Mouse (Mus musculus) adrenal gland, adult 18-20 months (tissue): ENCODE data around the gene Adprh. TPM values are rescaled to one million over a fixed set of nuclear protein-coding genes. Genes with fewer than 3 reads are reported as not detected.

Source experiments
- DNase-seq, 2 experiments: peaks; one replicate each; pipeline ENCODE4 v3.0.0; 2021 to 2022; ENCODE audit warnings: low spot score in 2 of 2
- total RNA-seq, 2 experiments: library from RNA; stranded (reverse); gene quantifications; 1 replicate in 1 of 2; 2 replicates in 1 of 2; pipeline ENCODE4 v1.2.3; 2021

Adprh gene
- total RNA-seq, 2 experiments from 2014 or later: 32.8 to 39.6 TPM

- DNase-seq: no peak
Measured at GRCm38 (mm10) chr16:38445576-38445975, 6.9 kb downstream of the Adprh start.

GRCm38 (mm10) chr16:38445046-38445445 is 7.5 kb downstream of the Adprh start:
- no peak for DNase-seq

- DNase-seq: no peak
Measured at GRCm38 (mm10) chr16:38443721-38444464, 8.6 kb downstream of the Adprh start.

- no peak for DNase-seq
Measured at GRCm38 (mm10) chr16:38442216-38442615, 10.3 kb downstream of the Adprh start.

GRCm38 (mm10) chr16:38441611-38442010 is 10.9 kb downstream of the Adprh start:
- no peak for DNase-seq

DNA sequence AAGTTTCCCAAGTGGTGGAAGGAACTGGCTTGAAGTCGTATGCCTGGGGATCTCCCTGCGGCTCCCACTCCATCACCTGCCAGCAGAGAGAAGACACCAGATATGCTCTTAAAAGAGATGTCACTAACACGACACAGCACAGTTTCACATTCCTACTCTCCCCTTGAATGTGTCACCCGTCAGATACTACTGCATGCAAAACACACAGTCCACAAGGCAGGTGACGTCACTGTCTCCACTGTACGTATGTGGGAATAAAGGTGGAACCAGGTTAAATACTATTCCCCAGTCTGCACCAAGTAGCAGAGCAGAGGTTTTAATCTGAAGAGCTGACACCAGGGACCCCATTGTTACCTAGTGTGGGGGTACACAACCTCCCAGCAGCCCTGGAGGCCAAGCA is 12.1 kb downstream of the Adprh start:
- DNase-seq: no peak

- no peak for DNase-seq
Measured at GRCm38 (mm10) chr16:38439190-38439589, 13.3 kb downstream of the Adprh start.

GRCm38 (mm10) chr16:38434295-38434795 is 18.2 kb downstream of the Adprh start:
- no peak for DNase-seq

- DNase-seq: no peak
Measured at GRCm38 (mm10) chr16:38433514-38433913, 19.0 kb downstream of the Adprh start.

DNA sequence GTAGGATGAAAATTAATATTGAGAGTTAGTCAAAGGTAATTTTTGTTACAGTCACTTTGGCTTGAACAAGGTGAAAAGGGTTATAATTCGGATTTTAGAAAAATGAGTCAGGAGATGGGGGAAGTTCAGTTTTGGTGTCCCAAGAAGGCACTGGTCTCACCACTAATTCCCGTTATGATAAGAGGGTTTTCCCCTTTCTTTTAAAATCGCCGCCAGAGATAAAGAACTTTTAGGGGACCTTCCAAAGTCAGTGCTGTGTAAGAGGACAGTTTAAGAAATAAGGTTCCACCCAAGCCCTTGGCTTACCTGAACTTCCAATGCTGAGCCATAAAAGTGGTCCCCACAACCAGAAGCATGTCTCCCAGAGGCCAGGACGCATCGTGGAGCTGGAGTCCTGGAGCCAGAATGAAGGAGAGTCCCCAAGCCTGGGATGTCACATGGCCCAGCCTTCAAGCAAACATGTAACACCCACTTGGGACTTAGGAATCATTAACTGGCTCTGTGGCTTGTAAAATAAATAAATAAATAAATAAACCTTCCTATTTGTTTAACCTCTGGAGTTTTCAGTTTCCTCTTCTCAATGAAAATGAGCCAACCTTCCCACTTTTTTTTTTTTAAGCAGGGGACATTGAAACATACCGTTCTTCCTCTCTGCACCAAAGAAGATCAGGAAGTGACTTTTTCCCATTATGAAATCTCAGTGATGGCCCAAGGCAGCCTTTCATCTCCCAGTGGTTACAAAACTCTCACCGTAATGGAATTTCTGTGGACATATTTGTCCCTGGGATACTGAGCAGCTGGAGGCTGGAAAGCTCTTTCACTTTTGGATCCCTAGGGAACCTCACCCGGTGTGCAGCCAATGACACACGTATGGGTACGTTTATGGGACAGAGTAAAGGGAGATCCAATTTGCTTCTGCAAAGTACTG is 19.7 kb downstream of the Adprh start, which contains the start of gene Pla1a:
Pla1a (minus strand) TSS at position 648 of the 928 bp plus-strand sequence.
- peak in 1 of 2 experiments; percentile 23 for DNase-seq

- DNase-seq: peak in 1 of 2 experiments; percentile 25
Measured at GRCm38 (mm10) chr16:38431446-38432185, 20.9 kb downstream of the Adprh start.

DNA sequence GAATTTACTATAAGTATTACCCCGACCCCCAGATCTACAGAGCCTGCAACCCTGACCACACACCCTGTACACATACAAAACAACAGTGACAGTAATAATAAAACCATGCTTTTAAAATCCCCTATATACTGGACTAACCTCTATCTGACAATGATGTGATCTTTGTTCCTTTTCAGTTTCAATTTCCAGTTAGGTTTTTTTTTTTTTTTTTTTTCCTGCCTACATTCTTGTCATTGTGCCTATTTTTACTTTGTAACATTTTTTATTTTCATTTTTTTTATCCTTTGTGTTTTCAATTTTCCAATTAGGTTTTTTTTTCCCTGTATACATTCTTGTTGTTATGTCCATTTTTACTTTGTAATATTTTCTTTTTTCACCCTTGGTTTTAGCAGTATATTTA is 26.7 kb downstream of the Adprh start:
- no peak for DNase-seq

- DNase-seq: no peak
Measured at GRCm38 (mm10) chr16:38425374-38425773, 27.1 kb downstream of the Adprh start.

DNA sequence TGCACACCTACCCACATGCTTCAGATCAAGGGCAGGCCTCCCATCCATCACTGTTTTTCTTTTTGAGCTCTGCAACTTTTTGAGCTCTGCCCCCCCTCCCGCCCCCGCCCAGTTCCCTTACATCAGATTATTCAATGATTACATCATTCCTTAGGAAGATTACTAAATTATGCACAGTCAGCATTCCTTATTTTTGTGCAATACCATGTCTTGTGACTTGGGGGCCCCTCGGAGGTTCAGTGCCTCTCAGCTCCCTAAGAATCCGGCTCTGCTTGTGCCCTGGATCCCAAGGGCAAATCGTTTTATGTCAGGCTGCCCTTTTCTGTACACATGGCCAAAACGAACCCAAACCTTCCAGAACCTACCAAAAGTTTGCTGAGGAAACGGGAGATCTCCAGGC is 37.5 kb downstream of the Adprh start:
- no peak for DNase-seq

DNA sequence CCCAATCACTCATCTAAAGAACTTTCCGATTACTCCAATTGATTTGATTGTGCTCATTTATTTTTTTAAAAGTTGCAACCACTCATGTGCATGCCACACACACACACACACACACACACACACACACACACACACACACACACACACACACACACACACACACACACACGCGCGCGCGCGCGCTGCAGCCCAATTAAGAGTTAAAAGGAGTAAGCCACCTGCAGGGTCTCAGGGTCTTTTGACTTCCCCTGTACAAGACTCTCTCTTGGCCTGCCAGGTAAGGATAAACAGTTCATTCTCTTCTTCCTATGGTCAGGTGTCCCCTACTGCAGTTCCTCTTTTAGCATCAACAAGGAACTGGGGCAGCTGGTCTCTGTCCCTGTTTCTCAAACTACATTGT is 44.1 kb downstream of the Adprh start:
- no peak for DNase-seq

DNA sequence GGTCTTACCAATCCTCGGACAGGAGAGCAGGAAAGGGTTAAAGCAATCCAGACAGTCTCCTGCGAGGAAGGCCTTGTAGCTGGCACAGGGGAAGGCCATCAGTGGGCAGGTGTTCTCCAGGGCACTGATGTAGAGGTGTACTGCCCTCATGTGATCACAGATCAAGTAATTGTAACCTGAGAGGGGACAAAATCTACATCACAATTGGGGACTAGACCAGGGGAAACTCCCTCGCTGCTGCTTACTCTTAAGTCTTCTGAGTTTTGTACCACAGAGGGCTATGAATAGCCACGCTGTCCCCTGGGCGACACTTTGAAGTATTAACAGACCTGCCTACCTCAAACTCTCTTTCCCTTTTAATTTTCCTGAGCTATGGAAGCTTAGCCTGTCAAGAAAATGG is 44.9 kb downstream of the Adprh start:
- no peak for DNase-seq

- no peak for DNase-seq
Measured at GRCm38 (mm10) chr16:38406708-38407107, 45.8 kb downstream of the Adprh start.

GRCm38 (mm10) chr16:38406293-38406692 is 46.2 kb downstream of the Adprh start:
- DNase-seq: no peak

DNA sequence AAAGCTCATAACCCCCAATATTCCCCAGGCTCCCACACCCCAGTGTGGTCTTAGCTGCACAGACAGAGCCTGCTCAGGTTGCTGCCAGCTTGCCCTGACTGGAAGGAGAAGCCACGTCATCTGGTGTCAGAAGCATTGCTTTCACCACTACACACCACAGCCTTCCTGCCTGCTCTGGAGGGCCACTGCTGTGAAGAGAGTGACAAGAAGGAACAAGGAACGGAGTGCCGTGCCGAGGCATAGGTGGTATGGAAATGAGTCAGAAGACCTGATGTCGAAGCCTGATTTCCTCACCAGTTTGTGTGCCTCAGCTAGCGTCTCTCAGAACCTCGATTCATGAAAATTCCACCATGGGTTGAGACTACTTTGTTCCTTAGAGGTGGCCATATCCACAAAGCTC is 48.9 kb downstream of the Adprh start:
- DNase-seq: no peak

DNA sequence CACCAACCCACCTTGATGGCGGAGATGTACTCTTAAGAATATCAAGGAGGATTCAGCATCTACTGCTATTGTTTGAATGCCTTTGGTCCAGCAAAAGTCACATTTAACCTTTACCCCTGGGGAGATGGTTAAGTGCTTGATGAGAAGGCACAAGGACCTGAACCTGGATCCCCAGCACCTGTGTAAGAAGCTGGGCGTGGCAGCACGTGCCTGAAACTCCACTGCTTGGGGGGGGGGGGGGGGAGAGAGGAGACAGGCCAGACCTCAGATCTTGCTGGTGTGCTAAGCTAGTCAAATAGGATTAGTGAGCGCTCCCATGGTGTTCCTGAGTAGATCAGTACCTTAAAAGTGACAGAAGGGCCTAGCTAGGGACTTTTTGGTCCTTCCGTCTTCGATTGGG is 51.0 kb downstream of the Adprh start:
- DNase-seq: no peak

GRCm38 (mm10) chr16:38400311-38400960 is 52.1 kb downstream of the Adprh start:
- DNase-seq: peak in 1 of 2 experiments; percentile 29
